Mouse (Mus musculus): ENCODE measurements at regions not wholly inside any gene's neighbourhood (a gene's known extent, or its start where the extent isn't known, plus 50 kb on each side); places are given as distances from the start of the nearest gene placed in this dataset.
A peak's percentile ranks its signal among the peaks of the same experiment; 100 is the strongest.
"Not testable (repeated sequence)": the region's sequence is repeated elsewhere in the genome, so short reads cannot be mapped to it uniquely, and the experiment has no call there.

- DNase-seq, result no peak
Observed at GRCm38 (mm10) chr5:100309807-100310165, 106.2 kb downstream of the Sec31a start.

GRCm38 (mm10) chr5:100309071-100309806 lies 106.8 kb downstream of the Sec31a start:
- DNase-seq, result no peak

GRCm38 (mm10) chr5:100304403-100304802 lies 111.6 kb downstream of the Sec31a start:
- DNase-seq, result no peak

- DNase-seq, result no peak
Observed at GRCm38 (mm10) chr5:100302068-100302775, 113.8 kb downstream of the Sec31a start.

GRCm38 (mm10) chr5:100299141-100299540 lies 116.9 kb downstream of the Sec31a start:
- no peak for DNase-seq

DNA sequence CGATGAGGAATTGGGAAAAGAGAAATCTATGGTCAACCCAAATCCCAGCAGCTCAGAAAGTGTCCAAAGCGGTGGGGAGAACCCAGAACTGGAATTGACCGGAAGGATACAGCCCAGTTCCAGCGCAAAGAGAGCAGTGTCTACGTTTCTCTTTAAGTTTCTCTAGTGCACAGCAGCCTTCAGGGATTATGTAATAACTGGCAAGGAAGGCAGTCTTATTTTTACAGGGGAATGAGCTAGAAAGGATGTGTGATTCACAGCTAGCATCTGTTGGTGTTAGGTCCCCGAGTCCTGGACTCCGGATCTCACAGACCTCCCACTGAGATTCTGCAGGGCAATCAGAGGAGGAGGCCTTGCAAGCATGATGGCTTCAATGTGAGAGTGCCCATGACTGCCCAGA lies 121.8 kb downstream of the Sec31a start:
- DNase-seq, result no peak

GRCm38 (mm10) chr5:100280215-100280614 lies 120.6 kb upstream of the Tmem150c start:
- DNase-seq, result no peak

DNA sequence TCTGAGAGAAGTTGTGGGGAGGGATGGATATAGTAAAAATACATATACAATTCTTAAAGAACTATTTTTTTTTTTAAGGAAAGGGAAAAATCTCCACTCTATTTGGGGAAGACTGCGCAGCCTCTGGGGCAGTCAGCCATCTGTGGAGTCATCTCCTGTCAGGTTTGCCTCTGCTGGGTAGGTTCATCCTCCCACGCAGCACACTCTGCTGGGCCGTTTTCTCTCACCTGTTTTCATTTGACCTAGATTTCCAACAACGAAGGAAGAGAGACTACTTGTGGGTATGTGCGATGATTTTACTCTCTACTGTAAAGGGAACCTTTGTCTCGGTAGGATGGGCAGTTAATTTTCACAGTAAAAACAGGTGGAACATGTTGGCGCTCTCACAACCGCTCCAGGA lies 119.9 kb upstream of the Tmem150c start:
- peak; percentile 65 for DNase-seq

DNA sequence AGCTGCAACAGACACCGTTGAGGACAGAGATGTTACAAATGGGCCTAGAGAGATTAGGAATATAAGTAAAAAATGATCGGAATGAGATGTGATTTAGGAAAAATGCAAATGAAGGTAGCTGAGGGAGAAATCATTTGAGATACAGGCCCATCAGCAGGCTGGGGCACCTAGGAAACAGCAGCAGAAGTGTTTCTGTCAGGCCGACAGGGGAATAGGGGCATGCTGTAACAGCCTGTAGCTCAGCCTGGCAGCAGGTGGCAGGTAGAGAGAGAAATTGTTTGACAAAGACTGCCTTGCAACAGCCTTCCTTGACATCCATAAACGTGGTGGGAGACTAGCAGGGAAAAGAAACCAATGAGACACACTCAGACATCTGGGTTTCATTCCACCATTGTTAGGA lies 115.1 kb upstream of the Tmem150c start:
- no peak for DNase-seq

DNA sequence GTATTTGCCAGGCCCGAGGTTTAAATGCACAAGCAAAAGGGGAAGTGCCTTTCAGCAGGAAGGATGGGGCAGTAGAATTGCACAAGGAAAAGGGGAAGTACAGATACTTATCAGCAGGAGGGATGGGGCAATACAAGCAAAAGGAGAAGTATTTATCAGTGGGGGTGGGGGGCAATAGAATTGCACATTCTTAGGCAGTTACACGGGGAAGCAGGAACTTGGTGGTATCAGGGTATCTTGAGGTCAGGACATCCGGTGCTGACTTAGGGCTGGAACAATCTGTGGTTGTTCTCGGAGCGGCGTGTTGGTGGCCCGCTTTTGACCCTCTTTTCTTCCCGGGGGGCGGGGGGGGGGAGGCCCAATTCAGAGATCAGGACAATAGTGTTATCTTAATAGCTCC lies 112.4 kb upstream of the Tmem150c start:
- not testable (repeated sequence) for DNase-seq

- no peak for DNase-seq
Observed at GRCm38 (mm10) chr5:100270841-100271686, 111.5 kb upstream of the Tmem150c start.

GRCm38 (mm10) chr5:100268111-100268878 lies 108.7 kb upstream of the Tmem150c start:
- DNase-seq, result no peak

DNA sequence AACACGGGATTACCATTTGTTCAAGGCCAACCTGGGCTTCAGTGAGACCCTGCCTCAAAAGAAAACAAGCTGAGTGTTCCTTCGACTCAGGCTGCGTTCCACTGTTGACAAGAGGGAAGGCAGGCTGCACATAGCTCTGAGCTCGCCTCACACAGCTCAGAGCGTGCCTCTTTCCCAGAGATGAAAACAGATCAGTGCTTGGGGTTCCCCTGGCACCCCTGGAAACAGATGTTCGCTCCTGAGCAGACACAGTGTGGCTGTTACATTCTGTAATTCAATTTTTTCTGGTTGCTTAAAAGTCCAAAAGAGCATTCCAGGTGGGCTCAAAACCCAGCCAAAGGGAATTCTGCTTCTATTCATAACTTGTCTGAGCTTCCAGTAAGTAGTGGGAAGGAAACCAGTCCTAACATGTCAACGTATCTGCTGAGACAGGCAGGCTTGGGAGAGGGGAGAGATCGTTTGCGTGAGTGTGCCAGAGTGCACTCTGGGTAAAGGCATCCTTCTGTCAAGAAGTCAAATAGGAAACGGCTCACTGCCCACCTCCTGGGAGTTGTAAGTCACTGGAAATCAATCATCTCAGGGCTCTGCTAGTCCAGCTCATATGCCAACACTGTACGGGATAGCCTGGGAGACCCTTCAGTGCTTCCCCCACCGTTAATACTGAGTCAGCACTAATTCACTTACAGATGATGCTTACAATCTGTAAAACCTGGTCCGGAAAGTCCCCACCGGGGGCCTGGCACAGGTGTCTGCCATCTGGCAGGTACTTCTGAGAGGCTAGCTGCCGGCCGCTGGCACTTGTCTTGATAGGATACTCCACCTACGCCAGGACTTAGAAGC lies 107.3 kb upstream of the Tmem150c start:
- peak; percentile 91 for DNase-seq

GRCm38 (mm10) chr5:100259803-100260693 lies 100.4 kb upstream of the Tmem150c start:
- DNase-seq, result no peak

DNA sequence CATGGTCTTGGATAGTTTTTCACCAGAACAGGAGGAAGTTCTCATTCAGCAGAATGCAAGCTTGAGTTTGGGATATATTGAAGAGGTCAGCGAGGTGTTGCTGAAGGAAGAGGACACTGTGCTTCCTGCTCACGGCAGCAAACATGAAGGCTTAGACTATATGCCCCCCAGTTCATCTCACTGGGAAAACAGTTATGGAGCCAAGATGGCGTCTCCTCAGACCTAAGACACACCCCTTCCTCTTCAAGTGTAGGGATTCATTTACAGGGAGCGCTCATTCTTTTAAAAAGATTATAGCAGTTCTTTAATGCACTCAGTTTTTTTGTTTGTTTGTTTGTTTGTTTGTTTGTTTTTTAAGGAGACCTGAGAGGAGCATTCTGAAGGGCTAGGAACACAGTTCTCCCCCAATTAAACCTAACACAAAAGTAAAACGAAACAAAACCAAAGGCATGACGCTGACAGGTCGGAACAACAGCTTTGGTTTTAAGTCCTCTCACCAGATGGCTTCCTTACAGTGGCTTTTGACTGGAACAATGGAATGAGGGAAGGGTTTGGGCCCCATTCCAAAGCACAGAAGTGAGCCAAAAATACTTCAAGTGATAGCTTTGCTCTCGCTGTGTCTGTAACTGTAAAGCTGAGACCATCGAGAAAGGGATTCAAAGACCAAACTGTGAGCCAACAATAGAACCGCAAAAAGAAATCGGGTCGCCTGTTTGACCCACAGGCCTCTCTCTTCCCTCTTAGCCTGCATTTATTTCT lies 99.5 kb upstream of the Tmem150c start:
- DNase-seq, result no peak

DNA sequence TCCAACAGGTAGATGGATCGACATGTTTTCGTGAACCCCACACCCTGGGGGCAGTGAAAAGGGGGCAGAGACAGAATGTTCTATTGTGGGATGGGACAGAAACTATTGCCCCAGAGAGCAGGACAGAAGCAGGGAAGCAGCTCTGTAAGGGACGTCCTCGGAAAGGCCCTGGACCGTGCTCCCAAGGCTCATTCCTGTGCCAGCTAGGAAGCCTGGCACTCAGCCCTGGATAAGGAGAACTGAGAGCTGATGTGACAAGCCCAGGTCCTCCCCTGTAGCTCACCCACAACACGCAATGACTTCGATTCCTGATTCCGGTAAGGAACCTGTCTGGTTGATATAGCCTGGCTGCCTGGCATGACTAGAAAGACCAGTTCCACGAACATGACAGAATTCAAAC lies 95.7 kb upstream of the Tmem150c start:
- no peak for DNase-seq

- no peak for DNase-seq
Observed at GRCm38 (mm10) chr5:100252036-100252435, 92.4 kb upstream of the Tmem150c start.

- DNase-seq, result no peak
Observed at GRCm38 (mm10) chr5:100249757-100250156, 90.1 kb upstream of the Tmem150c start.

- DNase-seq, result no peak
Observed at GRCm38 (mm10) chr5:100248611-100249010, 89.0 kb upstream of the Tmem150c start.

DNA sequence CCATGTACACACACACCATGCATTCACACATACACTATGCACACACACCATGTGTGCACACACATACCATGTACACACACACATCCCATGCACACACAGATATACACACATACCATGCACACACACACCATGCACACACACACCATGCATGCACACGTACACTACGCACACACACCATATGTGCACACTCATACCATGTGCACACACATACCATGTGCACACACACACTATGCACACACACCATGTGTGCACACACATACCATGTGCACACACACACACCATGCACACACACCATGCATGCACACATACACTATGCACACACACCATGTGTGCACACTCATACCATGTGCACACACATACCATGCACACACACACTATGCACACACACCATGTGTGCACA lies 87.1 kb upstream of the Tmem150c start:
- no peak for DNase-seq

Measured in cerebellum, adult 11-12 months (tissue).